Mouse (Mus musculus): ENCODE measurements around the gene Elac2. TPM values are rescaled to one million over a fixed set of nuclear protein-coding genes. Genes with fewer than 3 reads are reported as not detected.

Gene Elac2
- polyA plus RNA-seq, 1 experiment from 2014 or later, result 38.7 TPM

GRCm38 (mm10) chr11:65003611-65004010 is 24.8 kb downstream of the Elac2 start:
- Histone ChIP-seq H3K27me3 (ENCODE audit: control insufficient read depth, insufficient read depth, low read length) (no peaks in the 10 kb centered on the region), H3K9ac (ENCODE audit: low read length) (no peak overlapping the region), H3K4me1 (replicated peaks; ENCODE audit: control insufficient read depth, insufficient read depth, low read length) (no peaks in the 10 kb centered on the region), H3K9me3 (ENCODE audit: control insufficient read depth, low read length) (no peaks in the 10 kb centered on the region), H3K4me3 (ENCODE audit: low read depth, low read length) (no peak overlapping the region), H3K36me3 (ENCODE audit: control insufficient read depth, insufficient read depth, low read length) (peaks cover 3% of the 10 kb centered on the region; the same call in 1 of the 2 replicates), H3K4me2 (ENCODE audit: low read depth, low read length, severe bottlenecking) (no peak overlapping the region), H3K27ac (ENCODE audit: low read depth, low read length) (no peak overlapping the region)
- WGBS, result 92% methylated on average over 5 of the region's 5 CpGs
- DNase-seq (ENCODE audit: low spot score) (no peak), ATAC-seq (replicated peaks; ENCODE audit: low FRiP score) (no peak)

GRCm38 (mm10) chr11:65004836-65005235 is 26.0 kb downstream of the Elac2 start:
- DNase-seq (ENCODE audit: low spot score), result no peak
- H3K9ac ChIP-seq (ENCODE audit: low read length), result no peak overlapping the region
- H3K27me3 ChIP-seq (ENCODE audit: control insufficient read depth, insufficient read depth, low read length), result no peaks in the 10 kb centered on the region
- no peak overlapping the region for H3K4me2 ChIP-seq (ENCODE audit: low read depth, low read length, severe bottlenecking)
- H3K4me3 ChIP-seq (ENCODE audit: low read depth, low read length), result no peak overlapping the region
- no peak overlapping the region for H3K27ac ChIP-seq (ENCODE audit: low read depth, low read length)
- ATAC-seq (replicated peaks; ENCODE audit: low FRiP score), result no peak
- H3K4me1 ChIP-seq (replicated peaks; ENCODE audit: control insufficient read depth, insufficient read depth, low read length), result no peaks in the 10 kb centered on the region
- 89% methylated on average over 3 of the region's 3 CpGs for WGBS
- H3K36me3 ChIP-seq (ENCODE audit: control insufficient read depth, insufficient read depth, low read length), result no peaks in the 10 kb centered on the region; the same call in 1 of the 2 replicates
- no peaks in the 10 kb centered on the region for H3K9me3 ChIP-seq (ENCODE audit: control insufficient read depth, low read length)

- Histone ChIP-seq H3K4me2 (ENCODE audit: low read depth, low read length, severe bottlenecking) (no peak overlapping the region), H3K9ac (ENCODE audit: low read length) (no peak overlapping the region), H3K4me1 (replicated peaks; ENCODE audit: control insufficient read depth, insufficient read depth, low read length) (no peaks in the 10 kb centered on the region), H3K4me3 (ENCODE audit: low read depth, low read length) (no peak overlapping the region), H3K36me3 (ENCODE audit: control insufficient read depth, insufficient read depth, low read length) (no peaks in the 10 kb centered on the region; the same call in 1 of the 2 replicates), H3K27me3 (ENCODE audit: control insufficient read depth, insufficient read depth, low read length) (no peaks in the 10 kb centered on the region), H3K27ac (ENCODE audit: low read depth, low read length) (no peak overlapping the region), H3K9me3 (ENCODE audit: control insufficient read depth, low read length) (no peaks in the 10 kb centered on the region)
- ATAC-seq (replicated peaks; ENCODE audit: low FRiP score), result no peak
- DNase-seq (ENCODE audit: low spot score), result no peak
- WGBS, result 90% methylated on average over 4 of the region's 4 CpGs
Measured at GRCm38 (mm10) chr11:65006047-65006446, 27.2 kb downstream of the Elac2 start.

GRCm38 (mm10) chr11:65013906-65014305 is 35.1 kb downstream of the Elac2 start:
- no peak overlapping the region for H3K4me3 ChIP-seq (ENCODE audit: low read depth, low read length)
- no peak overlapping the region for H3K27ac ChIP-seq (ENCODE audit: low read depth, low read length)
- H3K4me1 ChIP-seq (replicated peaks; ENCODE audit: control insufficient read depth, insufficient read depth, low read length), result no peaks in the 10 kb centered on the region
- no peaks in the 10 kb centered on the region for H3K27me3 ChIP-seq (ENCODE audit: control insufficient read depth, insufficient read depth, low read length)
- H3K4me2 ChIP-seq (ENCODE audit: low read depth, low read length, severe bottlenecking), result no peak overlapping the region
- H3K9ac ChIP-seq (ENCODE audit: low read length), result no peak overlapping the region
- 72% methylated on average over 6 of the region's 6 CpGs for WGBS
- ATAC-seq (replicated peaks; ENCODE audit: low FRiP score) (no peak), DNase-seq (ENCODE audit: low spot score) (no peak)
- H3K9me3 ChIP-seq (ENCODE audit: control insufficient read depth, low read length), result no peaks in the 10 kb centered on the region
- no peaks in the 10 kb centered on the region for H3K36me3 ChIP-seq (ENCODE audit: control insufficient read depth, insufficient read depth, low read length)

GRCm38 (mm10) chr11:65016754-65017153 is 37.9 kb downstream of the Elac2 start:
- Histone ChIP-seq H3K27me3 (ENCODE audit: control insufficient read depth, insufficient read depth, low read length) (no peaks in the 10 kb centered on the region), H3K9ac (ENCODE audit: low read length) (no peak overlapping the region)
- WGBS, result 92% methylated on average over 1 of the region's 1 CpGs

GRCm38 (mm10) chr11:65020744-65021143 is 41.9 kb downstream of the Elac2 start:
- H3K4me2 ChIP-seq (ENCODE audit: low read depth, low read length, severe bottlenecking), result no peak overlapping the region
- no peak overlapping the region for H3K4me3 ChIP-seq (ENCODE audit: low read depth, low read length)
- no peaks in the 10 kb centered on the region for H3K4me1 ChIP-seq (replicated peaks; ENCODE audit: control insufficient read depth, insufficient read depth, low read length)
- WGBS, result 94% methylated on average over 4 of the region's 4 CpGs
- no peaks in the 10 kb centered on the region for H3K9me3 ChIP-seq (ENCODE audit: control insufficient read depth, low read length)
- H3K9ac ChIP-seq (ENCODE audit: low read length), result no peak overlapping the region
- no peak for DNase-seq (ENCODE audit: low spot score)
- H3K27ac ChIP-seq (ENCODE audit: low read depth, low read length), result no peak overlapping the region
- no peak for ATAC-seq (replicated peaks; ENCODE audit: low FRiP score)
- H3K36me3 ChIP-seq (ENCODE audit: control insufficient read depth, insufficient read depth, low read length), result no peaks in the 10 kb centered on the region
- no peaks in the 10 kb centered on the region for H3K27me3 ChIP-seq (ENCODE audit: control insufficient read depth, insufficient read depth, low read length)

More at GRCm38 (mm10) chr11:65016754-65017153, 37.9 kb downstream of the Elac2 start:
- DNase-seq (ENCODE audit: low spot score) (no peak), ATAC-seq (replicated peaks; ENCODE audit: low FRiP score) (no peak)
- Histone ChIP-seq H3K4me3 (ENCODE audit: low read depth, low read length) (no peak overlapping the region), H3K4me2 (ENCODE audit: low read depth, low read length, severe bottlenecking) (no peak overlapping the region), H3K4me1 (replicated peaks; ENCODE audit: control insufficient read depth, insufficient read depth, low read length) (no peaks in the 10 kb centered on the region), H3K9me3 (ENCODE audit: control insufficient read depth, low read length) (no peaks in the 10 kb centered on the region), H3K27ac (ENCODE audit: low read depth, low read length) (no peak overlapping the region), H3K36me3 (ENCODE audit: control insufficient read depth, insufficient read depth, low read length) (no peaks in the 10 kb centered on the region)

- no peak overlapping the region for H3K9ac ChIP-seq (ENCODE audit: low read length)
- no peaks in the 10 kb centered on the region for H3K4me1 ChIP-seq (replicated peaks; ENCODE audit: control insufficient read depth, insufficient read depth, low read length)
- DNase-seq (ENCODE audit: low spot score), result no peak
- no peak overlapping the region for H3K4me3 ChIP-seq (ENCODE audit: low read depth, low read length)
- no peak for ATAC-seq (replicated peaks; ENCODE audit: low FRiP score)
- no peaks in the 10 kb centered on the region for H3K36me3 ChIP-seq (ENCODE audit: control insufficient read depth, insufficient read depth, low read length)
- H3K27me3 ChIP-seq (ENCODE audit: control insufficient read depth, insufficient read depth, low read length), result no peaks in the 10 kb centered on the region
- H3K9me3 ChIP-seq (ENCODE audit: control insufficient read depth, low read length), result no peaks in the 10 kb centered on the region
- no peak overlapping the region for H3K27ac ChIP-seq (ENCODE audit: low read depth, low read length)
- 91% methylated on average over 11 of the region's 11 CpGs for WGBS
- H3K4me2 ChIP-seq (ENCODE audit: low read depth, low read length, severe bottlenecking), result no peak overlapping the region
Measured at GRCm38 (mm10) chr11:65022771-65023170, 43.9 kb downstream of the Elac2 start.

GRCm38 (mm10) chr11:65028049-65028448 is 49.2 kb downstream of the Elac2 start:
- 80% methylated on average over 5 of the region's 5 CpGs for WGBS
- no peaks in the 10 kb centered on the region for H3K27me3 ChIP-seq (ENCODE audit: control insufficient read depth, insufficient read depth, low read length)
- no peak overlapping the region for H3K4me3 ChIP-seq (ENCODE audit: low read depth, low read length)
- no peak overlapping the region for H3K27ac ChIP-seq (ENCODE audit: low read depth, low read length)
- no peak overlapping the region for H3K9ac ChIP-seq (ENCODE audit: low read length)
- DNase-seq (ENCODE audit: low spot score) (no peak), ATAC-seq (replicated peaks; ENCODE audit: low FRiP score) (no peak)
- no peaks in the 10 kb centered on the region for H3K36me3 ChIP-seq (ENCODE audit: control insufficient read depth, insufficient read depth, low read length)
- no peaks in the 10 kb centered on the region for H3K4me1 ChIP-seq (replicated peaks; ENCODE audit: control insufficient read depth, insufficient read depth, low read length)
- no peaks in the 10 kb centered on the region for H3K9me3 ChIP-seq (ENCODE audit: control insufficient read depth, low read length)
- H3K4me2 ChIP-seq (ENCODE audit: low read depth, low read length, severe bottlenecking), result no peak overlapping the region

GRCm38 (mm10) chr11:65030201-65030600 is 51.4 kb downstream of the Elac2 start:
- Histone ChIP-seq H3K4me3 (ENCODE audit: low read depth, low read length) (no peak overlapping the region), H3K9ac (ENCODE audit: low read length) (no peak overlapping the region), H3K27ac (ENCODE audit: low read depth, low read length) (no peak overlapping the region), H3K4me2 (ENCODE audit: low read depth, low read length, severe bottlenecking) (no peak overlapping the region), H3K27me3 (ENCODE audit: control insufficient read depth, insufficient read depth, low read length) (no peaks in the 10 kb centered on the region), H3K4me1 (replicated peaks; ENCODE audit: control insufficient read depth, insufficient read depth, low read length) (no peaks in the 10 kb centered on the region), H3K36me3 (ENCODE audit: control insufficient read depth, insufficient read depth, low read length) (no peaks in the 10 kb centered on the region), H3K9me3 (ENCODE audit: control insufficient read depth, low read length) (no peaks in the 10 kb centered on the region)
- ATAC-seq (replicated peaks; ENCODE audit: low FRiP score) (no peak), DNase-seq (ENCODE audit: low spot score) (no peak)
- 86% methylated on average over 1 of the region's 1 CpGs for WGBS
